Mouse (Mus musculus) kidney, adult 2 months (tissue): ENCODE measurements at regions not wholly inside any gene's neighbourhood (a gene's known extent, or its start where the extent isn't known, plus 50 kb on each side); places are given as distances from the start of the nearest gene placed in this dataset.
A peak's percentile ranks its signal among the peaks of the same experiment; 100 is the strongest.

ENCODE experiments used
- DNase-seq: peaks from one replicate; pipeline ENCODE4 v3.0.0; 2021
- H3K27ac ChIP-seq: fragments of 200-500 bp; 2 replicates; pipeline ENCODE4 v1.5.1; 2012; ENCODE audit warnings: low read depth, low read length, control low read depth, inconsistent platforms; ENCODE audit not compliant: insufficient read depth
- H3K27me3 ChIP-seq: fragments of 200-500 bp; replicated peaks from 2 replicates; pipeline ENCODE4 v1.6.1; 2012; ENCODE audit warnings: mild to moderate bottlenecking, moderate library complexity, low read length, inconsistent platforms; ENCODE audit not compliant: control insufficient read depth, insufficient read depth
- H3K36me3 ChIP-seq: fragments of 200-500 bp; 2 replicates; pipeline ENCODE4 v1.6.1; 2012; ENCODE audit warnings: mild to moderate bottlenecking, moderate library complexity, low read length, inconsistent platforms; ENCODE audit not compliant: control insufficient read depth, insufficient read depth
- H3K4me1 ChIP-seq: fragments of 200-500 bp; 2 replicates; pipeline ENCODE4 v1.6.1; 2011; ENCODE audit warnings: low read length; ENCODE audit not compliant: control insufficient read depth, insufficient read depth
- H3K4me3 ChIP-seq: fragments of 200-500 bp; 2 replicates; pipeline ENCODE4 v1.5.1; 2011; ENCODE audit warnings: mild to moderate bottlenecking, low read depth, low read length, control low read depth; ENCODE audit not compliant: insufficient read depth
- CTCF ChIP-seq: fragments of 200-500 bp; conservative IDR thresholded peaks from 2 replicates; pipeline ENCODE4 v1.5.1; 2011; ENCODE audit warnings: low read depth, mild to moderate bottlenecking, control low read depth, low read length, moderate library complexity, mixed read lengths; ENCODE audit not compliant: insufficient read depth, insufficient read length
- POLR2A ChIP-seq: fragments of 200-500 bp; IDR thresholded peaks from one replicate; pipeline ENCODE4 v1.6.1; 2011; ENCODE audit warnings: low read depth, low read length, control low read depth
- WGBS: fragments of 180-500 bp; shearing (Covaris S2); methylation state at CpG from one replicate; pipeline ENCODE4 v1.1.7; 2018; 5-methylcytosine and 5-hydroxymethylcytosine counted together

- Histone ChIP-seq H3K36me3 (no peaks in the 10 kb centered on the region), H3K4me1 (no peaks in the 10 kb centered on the region), H3K4me3 (no peak overlapping the region), H3K27me3 (no peaks in the 10 kb centered on the region), H3K27ac (no peak overlapping the region)
- DNase-seq: peak; percentile 63
- 55% methylated on average over 4 of the region's 4 CpGs for WGBS
- TF ChIP-seq CTCF (no peak), POLR2A (no peak)
Observed at GRCm38 (mm10) chr4:10209324-10209923, 664.9 kb upstream of the 2610301B20Rik start.

- no peak for DNase-seq
- H3K4me1 ChIP-seq: no peaks in the 10 kb centered on the region
- H3K27me3 ChIP-seq: no peaks in the 10 kb centered on the region
- no peak overlapping the region for H3K27ac ChIP-seq
- 88% methylated on average over 4 of the region's 4 CpGs for WGBS
- H3K4me3 ChIP-seq: no peak overlapping the region
- TF ChIP-seq POLR2A (no peak), CTCF (no peak)
- H3K36me3 ChIP-seq: no peaks in the 10 kb centered on the region
Observed at GRCm38 (mm10) chr4:10211303-10211702, 663.0 kb upstream of the 2610301B20Rik start.

DNA sequence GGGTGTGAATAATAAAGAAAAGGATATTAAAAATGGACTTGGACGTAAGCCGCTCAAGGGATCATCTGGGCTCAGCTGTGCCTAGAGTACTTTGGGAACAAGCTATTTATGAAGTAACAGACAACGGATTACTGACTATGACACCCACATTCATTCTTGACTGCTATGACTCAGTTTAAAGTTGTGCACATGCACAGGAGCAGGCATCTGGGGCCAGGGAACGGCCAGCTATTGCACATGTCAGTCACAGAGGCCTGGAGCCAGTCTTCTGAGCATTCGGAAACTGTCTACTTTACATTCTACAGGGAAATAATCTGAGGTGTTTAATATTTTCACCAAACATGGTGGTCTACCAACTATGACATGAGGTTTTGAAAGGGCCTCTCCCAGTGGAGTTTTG lies 639.0 kb upstream of the 2610301B20Rik start:
- TF ChIP-seq POLR2A: no peak
- no peak overlapping the region for H3K27ac ChIP-seq
- DNase-seq: no peak
- H3K4me1 ChIP-seq: no peaks in the 10 kb centered on the region
- 86% methylated on average over 5 of the region's 5 CpGs for WGBS
- H3K36me3 ChIP-seq: no peaks in the 10 kb centered on the region
- H3K27me3 ChIP-seq: no peaks in the 10 kb centered on the region
- no peak overlapping the region for H3K4me3 ChIP-seq

DNA sequence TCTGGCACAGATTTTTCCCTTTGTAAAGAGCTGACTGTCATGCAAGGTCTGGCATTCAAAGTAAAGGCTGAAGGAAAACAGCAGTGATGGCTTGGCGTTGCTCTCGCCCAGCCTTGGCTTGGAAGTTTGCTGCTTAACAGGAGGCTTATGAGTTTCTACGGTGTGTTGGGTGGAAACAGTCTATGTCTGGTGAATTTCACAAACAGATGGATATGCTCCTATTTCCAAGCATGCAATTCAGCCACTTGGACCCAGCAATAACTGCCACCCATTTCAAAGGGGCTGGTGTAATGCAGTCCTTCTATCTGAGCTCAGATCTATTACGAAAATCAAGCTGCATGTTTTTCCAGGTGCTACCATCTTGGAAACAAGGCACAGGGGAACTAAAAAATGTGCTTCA lies 632.2 kb upstream of the 2610301B20Rik start:
- no peaks in the 10 kb centered on the region for H3K4me1 ChIP-seq
- no peak overlapping the region for H3K4me3 ChIP-seq
- no peak overlapping the region for H3K27ac ChIP-seq
- no peaks in the 10 kb centered on the region for H3K27me3 ChIP-seq
- 65% methylated on average over 4 of the region's 4 CpGs for WGBS
- H3K36me3 ChIP-seq: no peaks in the 10 kb centered on the region
- TF ChIP-seq CTCF (no peak), POLR2A (no peak)
- no peak for DNase-seq

DNA sequence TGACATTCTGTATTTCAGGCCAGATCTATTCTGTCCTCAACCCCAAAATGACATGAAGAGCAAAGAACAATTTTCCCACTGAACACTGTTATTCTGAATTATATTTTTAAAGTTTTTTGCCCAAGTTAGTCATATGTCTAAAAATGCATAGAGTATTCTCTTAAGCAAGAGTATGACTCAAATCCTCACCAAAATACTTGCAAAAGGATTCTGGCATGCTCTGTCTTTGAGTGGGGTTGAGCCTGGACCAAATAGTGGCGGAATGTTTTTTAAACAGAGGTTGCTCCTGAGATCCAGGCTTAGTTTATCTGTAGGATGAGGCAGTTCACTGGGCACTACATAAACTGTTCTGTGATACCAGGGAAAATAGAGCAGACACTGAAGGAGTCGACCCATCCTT lies 631.4 kb upstream of the 2610301B20Rik start:
- TF ChIP-seq POLR2A: no peak
- no peak for TF ChIP-seq CTCF
- WGBS: 46% methylated on average over 2 of the region's 2 CpGs
- Histone ChIP-seq H3K4me1 (no peaks in the 10 kb centered on the region), H3K27me3 (no peaks in the 10 kb centered on the region), H3K27ac (no peak overlapping the region), H3K4me3 (no peak overlapping the region), H3K36me3 (no peaks in the 10 kb centered on the region)
- DNase-seq: no peak

- whole genome bisulfite sequencing: 80% methylated on average over 6 of the region's 6 CpGs
- H3K4me1 ChIP-seq: no peaks in the 10 kb centered on the region
- no peak for TF ChIP-seq CTCF
- TF ChIP-seq POLR2A: no peak
Observed at GRCm38 (mm10) chr4:10254029-10254690, 620.1 kb upstream of the 2610301B20Rik start.

DNA sequence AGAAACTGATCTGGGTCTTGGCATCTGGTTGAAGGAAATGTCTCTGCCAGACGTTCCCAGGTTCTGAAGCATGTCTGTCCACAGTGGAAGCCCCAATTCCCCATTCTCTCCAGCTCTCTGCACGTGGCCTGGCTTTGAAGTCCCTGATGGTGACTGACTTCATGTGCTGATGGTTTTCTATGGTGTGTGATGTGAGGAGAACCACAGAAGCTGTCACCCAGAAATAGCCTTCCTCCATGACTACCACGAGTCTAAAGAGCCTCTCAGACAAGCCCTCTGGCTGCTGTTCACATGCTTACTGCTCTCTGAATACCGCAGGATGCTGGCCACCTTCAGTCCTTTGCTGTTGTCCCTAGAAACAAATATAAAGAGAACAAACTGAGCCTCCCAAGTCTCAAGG lies 616.8 kb upstream of the 2610301B20Rik start:
- H3K4me3 ChIP-seq: no peak overlapping the region
- H3K4me1 ChIP-seq: no peaks in the 10 kb centered on the region
- DNase-seq: no peak
- no peaks in the 10 kb centered on the region for H3K27me3 ChIP-seq
- H3K27ac ChIP-seq: no peak overlapping the region
- TF ChIP-seq POLR2A (no peak), CTCF (no peak)
- 63% methylated on average over 4 of the region's 4 CpGs for WGBS
- no peaks in the 10 kb centered on the region for H3K36me3 ChIP-seq

More at GRCm38 (mm10) chr4:10254029-10254690, 620.1 kb upstream of the 2610301B20Rik start:
- no peak overlapping the region for H3K4me3 ChIP-seq
- no peak for DNase-seq
- H3K27ac ChIP-seq: no peak overlapping the region
- no peaks in the 10 kb centered on the region for H3K27me3 ChIP-seq
- H3K36me3 ChIP-seq: no peaks in the 10 kb centered on the region

- TF ChIP-seq POLR2A (no peak), CTCF (no peak)
- H3K27me3 ChIP-seq: no peaks in the 10 kb centered on the region
- no peak overlapping the region for H3K27ac ChIP-seq
- H3K36me3 ChIP-seq: no peaks in the 10 kb centered on the region
- no peak overlapping the region for H3K4me3 ChIP-seq
- no peaks in the 10 kb centered on the region for H3K4me1 ChIP-seq
- 80% methylated on average over 6 of the region's 6 CpGs for WGBS
- DNase-seq: no peak
Observed at GRCm38 (mm10) chr4:10260351-10260750, 613.9 kb upstream of the 2610301B20Rik start.
